In the genomic region with DNA sequence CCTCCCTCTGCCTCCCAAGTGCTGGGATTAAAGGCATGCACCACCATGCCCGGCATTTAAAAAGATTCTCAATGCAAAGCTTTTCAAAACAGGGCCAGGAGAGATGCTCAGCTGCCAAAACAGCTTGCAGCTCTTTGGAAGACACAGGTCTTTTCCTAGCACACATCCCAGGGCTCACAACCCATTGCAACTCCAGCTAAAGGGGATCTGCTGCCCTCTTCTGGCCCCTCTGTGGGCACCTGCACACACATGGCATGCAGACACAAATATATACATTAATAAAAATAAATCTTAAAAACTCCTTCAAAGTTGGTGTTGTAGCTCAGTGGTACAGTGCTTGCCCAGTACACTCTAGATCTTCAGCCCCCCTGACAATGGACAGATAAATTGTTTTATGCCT, we compare ENCODE assay signal across 19 mouse cellular contexts. TPM values are rescaled to one million over a fixed set of nuclear protein-coding genes. Genes with fewer than 3 reads are reported as not detected.
A peak's percentile ranks its signal among the peaks of the same experiment; 100 is the strongest.
DNase-seq lines count a peak whose midpoint lies in the region; ATAC-seq and TF ChIP-seq lines count a peak whose summit lies in the region.
"Had no signal": no experiment of that assay in that cellular context is flagged by ENCODE, and none has a peak within 500 bp of the region (broad histone marks: within the 10 kb centered on the region; RNA-seq: fewer than 3 reads in every experiment).

No protein-coding gene starts in this region.

- TF ChIP-seq POLR2A in CH12.LX (IDR thresholded peaks at IDR 0.05; ENCODE audit: low read depth, low read length) = no peak
- TF ChIP-seq POLR2A in bone marrow, adult 2 months (IDR thresholded peaks at IDR 0.05; ENCODE audit: borderline replicate concordance, control insufficient read depth, low read depth, low read length) = no peak

- H3K9ac ChIP-seq in midbrain, embryonic 11.5 days (ENCODE audit: low read length) = no peak overlapping the region
- no peak overlapping the region for H3K9ac ChIP-seq in midbrain, embryonic 15.5 days
- no peak overlapping the region for H3K9ac ChIP-seq in CH12.LX (ENCODE audit: insufficient read depth, low read depth)
- H3K9ac ChIP-seq: embryonic facial prominence, embryonic 12.5 days; heart, embryonic 12.5 days; hindbrain, embryonic 14.5 days; limb, embryonic 15.5 days had no signal

- no peak for TF ChIP-seq EP300 in CH12.LX (IDR thresholded peaks at IDR 0.05; ENCODE audit: low read length)

- H3K4me3 ChIP-seq in midbrain, embryonic 11.5 days (ENCODE audit: low read depth, low read length) = no peak overlapping the region
- H3K4me3 ChIP-seq in midbrain, embryonic 15.5 days = no peak overlapping the region
- H3K4me3 ChIP-seq in CH12.LX (replicated peaks in 1 of 3; ENCODE audit: low read depth in 2 of 3, low read length in 2 of 3, poor library complexity in 1 of 3) = no peak overlapping the region
- no peak overlapping the region for H3K4me3 ChIP-seq in bone marrow, adult 2 months (replicated peaks; ENCODE audit: control insufficient read depth, low read depth, low read length)
- no peak overlapping the region for H3K4me3 ChIP-seq in heart, embryonic 10.5 days
- H3K4me3 ChIP-seq: embryonic facial prominence, embryonic 12.5 days; heart, embryonic 12.5 days; limb, embryonic 10.5 days; limb, embryonic 15.5 days had no signal

- 33% methylated on average over 1 of the region's 1 CpGs for WGBS in midbrain, embryonic 11.5 days
- WGBS in midbrain, embryonic 15.5 days = 27% methylated on average over 1 of the region's 1 CpGs
- WGBS in bone marrow, adult 2 months = 34% methylated on average over 1 of the region's 1 CpGs
- WGBS in heart, embryonic 10.5 days = 29% methylated on average over 1 of the region's 1 CpGs

- TF ChIP-seq RAD21 in CH12.LX (IDR thresholded peaks at IDR 0.05; ENCODE audit: low read depth, low read length) = peak; percentile 1; the same call in 1 of the 2 replicates

- no peak overlapping the region for H3K4me2 ChIP-seq in midbrain, embryonic 11.5 days
- H3K4me2 ChIP-seq in midbrain, embryonic 15.5 days = no peak overlapping the region
- H3K4me2 ChIP-seq in CH12.LX (ENCODE audit: insufficient read depth, low read depth, poor library complexity, severe bottlenecking) = no peak overlapping the region
- H3K4me2 ChIP-seq: embryonic facial prominence, embryonic 12.5 days; heart, embryonic 12.5 days; hindbrain, embryonic 14.5 days; limb, embryonic 15.5 days had no signal

- no peaks in the 10 kb centered on the region; the same call in 1 of the 2 replicates for H3K79me2 ChIP-seq in CH12.LX (replicated peaks; ENCODE audit: control insufficient read depth, extremely low read depth, insufficient read depth, poor library complexity, severe bottlenecking)

- dilution Hi-C loops in CH12.LX (cut with MboI; ENCODE audit: extremely low pct_ligation_motif_present, extremely low pct_unique_long_range_greater_than_20kb, low sequenced_read_pairs) = no loop called here

- no peak for ATAC-seq in midbrain, embryonic 11.5 days (ENCODE audit: low FRiP score)
- no peak for ATAC-seq in midbrain, embryonic 15.5 days (replicated peaks)
- ATAC-seq: forebrain, embryonic 14.5 days; inflammation-experienced regulatory T-cells, adult 6 months had no signal

- H3K36me3 ChIP-seq in midbrain, embryonic 11.5 days (ENCODE audit: control insufficient read depth, insufficient read depth, low read length) = no peaks in the 10 kb centered on the region
- H3K36me3 ChIP-seq in midbrain, embryonic 15.5 days (replicated peaks) = no peaks in the 10 kb centered on the region
- H3K36me3 ChIP-seq in CH12.LX (replicated peaks in 1 of 2; ENCODE audit: control insufficient read depth in 1 of 2, insufficient read depth in 1 of 2, low read length in 1 of 2) = no peaks in the 10 kb centered on the region
- H3K36me3 ChIP-seq in heart, embryonic 10.5 days = no peaks in the 10 kb centered on the region
- H3K36me3 ChIP-seq: embryonic facial prominence, embryonic 12.5 days; heart, embryonic 12.5 days; limb, embryonic 10.5 days; limb, embryonic 15.5 days had no signal

- peak in 1 of 2 experiments; percentile 46; a peak in 2 of 4 replicates for TF ChIP-seq CTCF in CH12.LX (conservative IDR thresholded peaks at IDR 0.05 in 1 of 2, IDR thresholded peaks at IDR 0.05 in 1 of 2; ENCODE audit: low read depth in 2 of 2, low read length in 2 of 2)
- TF ChIP-seq CTCF in bone marrow, adult 2 months (IDR thresholded peaks at IDR 0.05; ENCODE audit: control insufficient read depth, insufficient read depth, low read length) = peak; percentile 8; the same call in 1 of the 2 replicates

- in situ Hi-C loops in CH12.LX (cut with MboI; ENCODE audit: low pct_ligation_motif_present, low pct_unique_long_range_greater_than_20kb, low sequenced_read_pairs) = loop anchor here (25.0 kb wide), 1 partner anchor 427 kb away; no protein-coding TSS in a partner anchor

- H3K27me3 ChIP-seq in midbrain, embryonic 11.5 days (ENCODE audit: control insufficient read depth, insufficient read depth, low read length) = no peaks in the 10 kb centered on the region
- H3K27me3 ChIP-seq in midbrain, embryonic 15.5 days (replicated peaks) = no peaks in the 10 kb centered on the region
- H3K27me3 ChIP-seq in CH12.LX (replicated peaks) = no peaks in the 10 kb centered on the region
- H3K27me3 ChIP-seq in heart, embryonic 10.5 days (ENCODE audit: insufficient read depth, poor library complexity, severe bottlenecking) = no peaks in the 10 kb centered on the region
- H3K27me3 ChIP-seq: embryonic facial prominence, embryonic 12.5 days; heart, embryonic 12.5 days; limb, embryonic 15.5 days had no signal

- H3K4me1 ChIP-seq in midbrain, embryonic 11.5 days (ENCODE audit: control insufficient read depth, insufficient read depth, low read length) = peaks cover 4% of the 10 kb centered on the region
- H3K4me1 ChIP-seq in midbrain, embryonic 15.5 days = peaks cover 10% of the 10 kb centered on the region
- H3K4me1 ChIP-seq in CH12.LX (ENCODE audit: control insufficient read depth in 1 of 2, insufficient read depth in 2 of 2) = peaks cover 4 to 18% of the 10 kb centered on the region in 2 experiments
- peaks cover 7% of the 10 kb centered on the region for H3K4me1 ChIP-seq in bone marrow, adult 2 months (ENCODE audit: control insufficient read depth, insufficient read depth, low read length)
- H3K4me1 ChIP-seq in heart, embryonic 10.5 days = peaks cover 2% of the 10 kb centered on the region

- DNase-seq in midbrain, embryonic 11.5 days (ENCODE audit: low spot score, missing footprints) = peak; percentile 37
- DNase-seq in CH12.LX (ENCODE audit: extremely low read depth) = no peak
- peak; percentile 61 for DNase-seq in ES-CJ7 (ENCODE audit: low read depth, low spot score)
- no peak for DNase-seq in urinary bladder, adult 2 months (ENCODE audit: low spot score)
- DNase-seq in heart, embryonic 10.5 days (ENCODE audit: low spot score) = no peak
- DNase-seq in T-cell, adult 2 months (ENCODE audit: low spot score) = no peak
- DNase-seq: adrenal gland, adult 8-10 months; heart, adult 11 months had no signal

- no peak overlapping the region for H3K27ac ChIP-seq in midbrain, embryonic 11.5 days (ENCODE audit: low read depth, low read length)
- H3K27ac ChIP-seq in midbrain, embryonic 15.5 days = no peak overlapping the region
- no peak overlapping the region for H3K27ac ChIP-seq in CH12.LX (ENCODE audit: insufficient read depth, low read depth)
- no peak overlapping the region for H3K27ac ChIP-seq in bone marrow, adult 2 months (ENCODE audit: control insufficient read depth, insufficient read depth, low read depth, low read length, poor library complexity)
- no peak overlapping the region for H3K27ac ChIP-seq in heart, embryonic 10.5 days
- H3K27ac ChIP-seq: embryonic facial prominence, embryonic 12.5 days; hindbrain, embryonic 14.5 days; limb, embryonic 10.5 days; limb, embryonic 15.5 days; macrophage had no signal

- no peaks in the 10 kb centered on the region for H3K9me3 ChIP-seq in midbrain, embryonic 11.5 days (ENCODE audit: control insufficient read depth, low read length)
- no peaks in the 10 kb centered on the region for H3K9me3 ChIP-seq in midbrain, embryonic 15.5 days
- no peaks in the 10 kb centered on the region for H3K9me3 ChIP-seq in CH12.LX (replicated peaks; ENCODE audit: low read length)
- no peaks in the 10 kb centered on the region for H3K9me3 ChIP-seq in heart, embryonic 10.5 days
- H3K9me3 ChIP-seq: embryonic facial prominence, embryonic 12.5 days; G1E; heart, embryonic 12.5 days; limb, embryonic 10.5 days; limb, embryonic 15.5 days had no signal

RNA-seq across cellular contexts. Expression of a gene that starts 4.1 kb away (rescaled TPM):
- 9.4 and 12.2 TPM in 2 replicates for polyA plus RNA-seq in midbrain, embryonic 11.5 days (2014; fragmentation: Nextera tagmentation; extraction: Ambion mirVana)
- 16.9 and 19.0 TPM in 2 replicates for polyA plus RNA-seq in midbrain, embryonic 15.5 days (2015; fragmentation: Nextera tagmentation; extraction: Ambion mirVana)
- total RNA-seq in CH12.LX (2012; rRNA removed) = 6.6 and 6.7 TPM in 2 replicates
- total RNA-seq in CH12.LX (2014; rRNA removed) = 6.5 and 7.8 TPM in 2 replicates
- 4.7 and 5.2 TPM in 2 replicates for polyA plus RNA-seq in CH12.LX (2012; ENCODE audit: insufficient read length, low read depth)
- polyA plus RNA-seq in bone marrow, adult 2 months (2011; ENCODE audit: insufficient read depth, insufficient read length, low replicate concordance, missing spikeins) = 2.6 and 8.1 TPM in 2 replicates
- 27.3 and 31.4 TPM in 2 replicates for polyA plus RNA-seq in urinary bladder, adult 2 months (2012; rRNA removed)
- polyA plus RNA-seq in heart, embryonic 10.5 days (2016; fragmentation: Nextera tagmentation; extraction: Ambion mirVana) = 28.6 and 29.2 TPM in 2 replicates

RNA-seq across cellular contexts. Expression of a gene that starts 19.5 kb away (rescaled TPM):
- 27.6 and 32.0 TPM in 2 replicates for polyA plus RNA-seq in midbrain, embryonic 11.5 days (2014; fragmentation: Nextera tagmentation; extraction: Ambion mirVana)
- polyA plus RNA-seq in midbrain, embryonic 15.5 days (2015; fragmentation: Nextera tagmentation; extraction: Ambion mirVana) = 22.2 and 28.1 TPM in 2 replicates
- total RNA-seq in CH12.LX (2012; rRNA removed) (105 and 110 TPM in 2 replicates), CH12.LX (2014; rRNA removed) (111 and 130 TPM in 2 replicates)
- polyA plus RNA-seq in CH12.LX (2012; ENCODE audit: insufficient read length, low read depth) = 98.9 and 114 TPM in 2 replicates
- 483 and 542 TPM in 2 replicates for polyA plus RNA-seq in bone marrow, adult 2 months (2011; ENCODE audit: insufficient read depth, insufficient read length, low replicate concordance, missing spikeins)
- 258 and 282 TPM in 2 replicates for polyA plus RNA-seq in urinary bladder, adult 2 months (2012; rRNA removed)
- 130 and 137 TPM in 2 replicates for polyA plus RNA-seq in heart, embryonic 10.5 days (2016; fragmentation: Nextera tagmentation; extraction: Ambion mirVana)

RNA-seq across cellular contexts. Expression of a gene that starts 29.4 kb away (rescaled TPM):
- 463 and 499 TPM in 2 replicates for polyA plus RNA-seq in midbrain, embryonic 11.5 days (2014; fragmentation: Nextera tagmentation; extraction: Ambion mirVana)
- 354 and 380 TPM in 2 replicates for polyA plus RNA-seq in midbrain, embryonic 15.5 days (2015; fragmentation: Nextera tagmentation; extraction: Ambion mirVana)
- 166 and 274 TPM in 2 replicates for total RNA-seq in CH12.LX (2012; rRNA removed)
- total RNA-seq in CH12.LX (2014; rRNA removed) = 218 and 232 TPM in 2 replicates
- 429 and 456 TPM in 2 replicates for polyA plus RNA-seq in CH12.LX (2012; ENCODE audit: insufficient read length, low read depth)
- polyA plus RNA-seq in bone marrow, adult 2 months (2011; ENCODE audit: insufficient read depth, insufficient read length, low replicate concordance, missing spikeins) = 69.9 and 85.8 TPM in 2 replicates
- 176 and 243 TPM in 2 replicates for polyA plus RNA-seq in urinary bladder, adult 2 months (2012; rRNA removed)
- polyA plus RNA-seq in heart, embryonic 10.5 days (2016; fragmentation: Nextera tagmentation; extraction: Ambion mirVana) = 353 and 387 TPM in 2 replicates

RNA-seq across cellular contexts. Expression of a gene that starts 29.7 kb away (rescaled TPM):
- 13.4 and 15.4 TPM in 2 replicates for polyA plus RNA-seq in midbrain, embryonic 11.5 days (2014; fragmentation: Nextera tagmentation; extraction: Ambion mirVana)
- 20.2 and 24.2 TPM in 2 replicates for polyA plus RNA-seq in midbrain, embryonic 15.5 days (2015; fragmentation: Nextera tagmentation; extraction: Ambion mirVana)
- total RNA-seq in CH12.LX (2012; rRNA removed) (1.5 and 2.5 TPM in 2 replicates), CH12.LX (2014; rRNA removed) (0.50 and 0.59 TPM in 2 replicates)
- 0.90 and 2.2 TPM in 2 replicates for polyA plus RNA-seq in CH12.LX (2012; ENCODE audit: insufficient read length, low read depth)
- 80.8 and 96.2 TPM in 2 replicates for polyA plus RNA-seq in bone marrow, adult 2 months (2011; ENCODE audit: insufficient read depth, insufficient read length, low replicate concordance, missing spikeins)
- 91.1 and 102 TPM in 2 replicates for polyA plus RNA-seq in urinary bladder, adult 2 months (2012; rRNA removed)
- 40.5 and 44.7 TPM in 2 replicates for polyA plus RNA-seq in heart, embryonic 10.5 days (2016; fragmentation: Nextera tagmentation; extraction: Ambion mirVana)

RNA-seq across cellular contexts. Expression of a gene that starts 43.2 kb away (rescaled TPM):
- polyA plus RNA-seq in midbrain, embryonic 11.5 days (2014; fragmentation: Nextera tagmentation; extraction: Ambion mirVana) = 102 TPM in 2 replicates
- polyA plus RNA-seq in midbrain, embryonic 15.5 days (2015; fragmentation: Nextera tagmentation; extraction: Ambion mirVana) = 137 and 141 TPM in 2 replicates
- total RNA-seq in CH12.LX (2012; rRNA removed) (51.0 and 63.2 TPM in 2 replicates), CH12.LX (2014; rRNA removed) (64.0 and 83.2 TPM in 2 replicates)
- polyA plus RNA-seq in CH12.LX (2012; ENCODE audit: insufficient read length, low read depth) = 73.7 and 88.7 TPM in 2 replicates
- 62.6 and 104 TPM in 2 replicates for polyA plus RNA-seq in bone marrow, adult 2 months (2011; ENCODE audit: insufficient read depth, insufficient read length, low replicate concordance, missing spikeins)
- 88.8 and 100 TPM in 2 replicates for polyA plus RNA-seq in urinary bladder, adult 2 months (2012; rRNA removed)
- polyA plus RNA-seq in heart, embryonic 10.5 days (2016; fragmentation: Nextera tagmentation; extraction: Ambion mirVana) = 119 and 127 TPM in 2 replicates

Comparison
In these comparisons a context has a peak if more than half of its experiments do, and no peak if none do; other contexts are left out.
1. DNase-seq: peak in midbrain, embryonic 11.5 days (single experiment) and ES-CJ7 (single experiment); none in CH12.LX (single experiment), urinary bladder, adult 2 months (single experiment), heart, embryonic 10.5 days (single experiment) and T-cell, adult 2 months (single experiment).